Mouse (Mus musculus) liver, postnatal 0 days (tissue): ENCODE results near the gene Ndc1. TPM values are rescaled to one million over a fixed set of nuclear protein-coding genes. Genes with fewer than 3 reads are reported as not detected.
"Not testable (repeated sequence)": the region's sequence is repeated elsewhere in the genome, so short reads cannot be mapped to it uniquely, and the experiment has no call there.

Experiments
- ATAC-seq: fragments of 200-750 bp; cut with Nextera tagmentation; 2 replicates; pipeline ENCODE4 v1.8.0; 2017; ENCODE audit warnings: mild to moderate bottlenecking, moderate library complexity
- DNase-seq: peaks from one replicate; pipeline ENCODE4 v3.0.0-alpha.2; 2016
- H3K27ac ChIP-seq: fragments of 300-500 bp; sonication (generic); 2 replicates; pipeline ENCODE4 v1.5.1; 2014; ENCODE audit warnings: antibody characterized with exemption, moderate library complexity, mild to moderate bottlenecking, low read depth
- H3K27me3 ChIP-seq: fragments of 300-500 bp; sonication (generic); 2 replicates; pipeline ENCODE4 v1.6.1; 2014; ENCODE audit warnings: low read length, control low read depth, mixed read lengths; ENCODE audit not compliant: insufficient read depth
- H3K36me3 ChIP-seq: fragments of 300-500 bp; sonication (generic); replicated peaks from 2 replicates; pipeline ENCODE4 v1.6.1; 2014; ENCODE audit warnings: mild to moderate bottlenecking, control low read depth, low read length, moderate library complexity, mixed read lengths; ENCODE audit not compliant: insufficient read depth
- H3K4me1 ChIP-seq: fragments of 300-500 bp; sonication (generic); 2 replicates; pipeline ENCODE4 v1.6.1; 2014; ENCODE audit warnings: antibody characterized with exemption, mild to moderate bottlenecking, control low read depth; ENCODE audit not compliant: insufficient read depth
- H3K4me2 ChIP-seq: fragments of 300-500 bp; sonication (generic); 2 replicates; pipeline ENCODE4 v1.6.1; 2014; ENCODE audit warnings: low read depth, mild to moderate bottlenecking, low read length, moderate library complexity, mixed read lengths
- H3K4me3 ChIP-seq: fragments of 300-500 bp; sonication (generic); 2 replicates; pipeline ENCODE4 v1.5.1; 2014; ENCODE audit warnings: low read depth, low read length
- H3K9ac ChIP-seq: fragments of 300-500 bp; sonication (generic); replicated peaks from 2 replicates; pipeline ENCODE4 v1.6.1; 2014; ENCODE audit warnings: mild to moderate bottlenecking, moderate library complexity
- H3K9me3 ChIP-seq: fragments of 300-500 bp; sonication (generic); 2 replicates; pipeline ENCODE4 v1.6.1; 2016; ENCODE audit warnings: mild to moderate bottlenecking, control low read depth, low read length, mixed read lengths
- CTCF ChIP-seq: sonication (generic); IDR thresholded peaks from 2 replicates; pipeline ENCODE4 v1.5.1; 2016; ENCODE audit warnings: antibody characterized with exemption, low read depth
- EP300 ChIP-seq: IDR thresholded peaks from 2 replicates; pipeline ENCODE4 v1.6.1; 2016; ENCODE audit warnings: antibody characterized with exemption, low read depth, mild to moderate bottlenecking
- WGBS: fragments of 180-500 bp; shearing (Covaris S2); extraction: QIAGEN DNeasy Blood & Tissue Kit; methylation state at CpG from one replicate; pipeline ENCODE4 v1.1.7; 2014; ENCODE audit not compliant: insufficient replicate concordance; 5-methylcytosine and 5-hydroxymethylcytosine counted together
- polyA plus RNA-seq: library from polyadenylated mRNA; unstranded; fragments of >200 nt; fragmentation: Nextera tagmentation; extraction: Ambion mirVana; gene quantifications from 2 replicates; pipeline ENCODE4 v1.2.1, GENCODE M21; 2015

Gene Ndc1
- polyA plus RNA-seq, 1 experiment from 2014 or later: 8.9 TPM

DNA sequence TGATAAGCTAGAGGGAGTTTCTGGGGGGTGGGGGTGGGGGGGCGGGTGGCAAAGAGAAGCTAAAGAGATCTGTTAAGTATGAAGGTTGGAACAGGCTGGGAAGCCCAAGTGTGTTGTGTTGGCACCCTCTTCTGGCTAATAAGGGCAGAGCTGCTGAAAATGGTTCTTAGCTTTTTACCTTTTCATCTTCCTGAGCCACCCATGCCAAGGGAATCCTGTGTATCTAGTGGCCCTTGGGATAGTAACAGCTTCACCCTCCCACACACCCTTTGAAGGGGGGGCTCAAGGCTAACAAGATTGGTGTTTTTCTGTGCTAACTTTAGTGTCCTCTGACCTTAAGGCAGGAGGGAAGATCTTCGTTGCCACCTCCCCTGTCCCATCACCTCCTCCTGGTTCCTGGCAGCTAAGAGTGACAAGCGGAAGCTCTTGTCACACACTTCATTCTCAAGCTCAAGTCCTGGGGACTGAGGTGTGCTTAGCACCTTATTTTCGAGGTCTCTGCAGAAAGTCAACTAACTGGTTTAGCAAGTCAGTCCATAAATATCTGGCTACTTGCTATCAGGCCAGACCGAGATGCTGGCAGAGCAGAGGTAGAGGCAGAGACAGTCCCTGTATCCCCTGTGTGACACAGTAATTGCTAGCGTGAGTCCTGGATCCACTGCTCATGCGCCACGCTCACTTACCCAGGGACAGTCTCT, 18.1 kb upstream of the Ndc1 start:
- ATAC-seq (peak; percentile 30; the same call in 1 of the 2 replicates), DNase-seq (peak; percentile 23)
- no peak overlapping the region for H3K4me2 ChIP-seq

DNA sequence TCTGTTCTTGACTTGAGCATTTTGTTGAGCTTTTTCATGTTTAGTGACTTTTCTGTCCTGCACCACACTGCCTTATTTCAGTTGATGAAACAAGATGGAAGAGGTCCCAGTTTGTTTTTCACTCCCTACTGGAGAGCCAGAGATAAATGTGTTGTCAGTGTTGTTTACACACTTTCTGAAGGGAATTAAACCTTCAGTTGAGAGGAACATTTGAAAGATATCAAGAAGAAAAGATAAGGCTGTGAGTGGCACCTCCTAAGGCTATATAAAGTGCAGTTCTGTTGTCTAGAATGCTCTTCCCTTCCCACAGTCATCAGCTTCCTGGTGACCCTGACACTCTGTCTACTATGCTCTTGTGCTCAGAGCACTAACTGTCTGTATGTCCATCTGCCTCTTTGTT, 16.2 kb upstream of the Ndc1 start:
- no peaks in the 10 kb centered on the region for H3K9me3 ChIP-seq
- H3K9ac ChIP-seq: no peak overlapping the region
- H3K4me3 ChIP-seq: no peak overlapping the region
- no peak for ATAC-seq
- H3K4me1 ChIP-seq: no peaks in the 10 kb centered on the region
- H3K4me2 ChIP-seq: no peak overlapping the region
- TF ChIP-seq EP300: no peak
- TF ChIP-seq CTCF: no peak
- peaks cover 13% of the 10 kb centered on the region; the same call in 1 of the 2 replicates for H3K36me3 ChIP-seq
- H3K27me3 ChIP-seq: no peaks in the 10 kb centered on the region
- no peak for DNase-seq
- no peak overlapping the region for H3K27ac ChIP-seq

More for the DNA sequence above, 18.1 kb upstream of the Ndc1 start:
- no peak overlapping the region for H3K4me3 ChIP-seq
- H3K4me1 ChIP-seq: no peaks in the 10 kb centered on the region
- 73% methylated on average over 8 of the region's 8 CpGs for WGBS
- H3K27me3 ChIP-seq: no peaks in the 10 kb centered on the region
- peaks cover 18% of the 10 kb centered on the region; the same call in 1 of the 2 replicates for H3K36me3 ChIP-seq
- H3K9ac ChIP-seq: no peak overlapping the region
- H3K27ac ChIP-seq: no peak overlapping the region
- no peaks in the 10 kb centered on the region for H3K9me3 ChIP-seq
- TF ChIP-seq CTCF: peak; percentile 73
- no peak for TF ChIP-seq EP300

DNA sequence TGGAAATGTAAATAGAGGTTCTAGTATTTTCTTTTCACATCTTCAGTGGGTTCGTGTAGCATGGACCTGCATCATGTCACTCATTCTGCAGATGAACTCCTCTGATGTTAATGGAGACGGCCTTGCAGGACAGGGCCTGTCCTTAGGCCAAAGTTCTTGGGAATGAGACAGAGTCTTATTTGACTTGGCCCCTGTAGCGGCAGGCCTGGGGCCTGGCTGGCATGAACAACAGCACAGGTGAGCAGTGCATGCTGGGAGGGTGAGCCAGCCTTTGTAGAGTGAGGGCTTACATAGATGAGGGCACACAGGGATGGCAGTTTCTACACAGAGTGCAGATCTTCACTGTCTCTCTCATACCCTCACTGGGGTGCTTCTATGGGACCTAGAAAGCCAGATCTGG, 14.0 kb upstream of the Ndc1 start:
- H3K27ac ChIP-seq: no peak overlapping the region
- no peak overlapping the region for H3K4me2 ChIP-seq
- 76% methylated on average over 3 of the region's 3 CpGs for WGBS
- no peaks in the 10 kb centered on the region for H3K27me3 ChIP-seq
- H3K9ac ChIP-seq: no peak overlapping the region
- no peak for DNase-seq
- no peak for TF ChIP-seq EP300
- no peak for TF ChIP-seq CTCF
- H3K9me3 ChIP-seq: no peaks in the 10 kb centered on the region
- H3K36me3 ChIP-seq: peaks cover 17% of the 10 kb centered on the region; the same call in 1 of the 2 replicates
- peak; percentile 71 for ATAC-seq
- H3K4me1 ChIP-seq: no peaks in the 10 kb centered on the region
- no peak overlapping the region for H3K4me3 ChIP-seq

DNA sequence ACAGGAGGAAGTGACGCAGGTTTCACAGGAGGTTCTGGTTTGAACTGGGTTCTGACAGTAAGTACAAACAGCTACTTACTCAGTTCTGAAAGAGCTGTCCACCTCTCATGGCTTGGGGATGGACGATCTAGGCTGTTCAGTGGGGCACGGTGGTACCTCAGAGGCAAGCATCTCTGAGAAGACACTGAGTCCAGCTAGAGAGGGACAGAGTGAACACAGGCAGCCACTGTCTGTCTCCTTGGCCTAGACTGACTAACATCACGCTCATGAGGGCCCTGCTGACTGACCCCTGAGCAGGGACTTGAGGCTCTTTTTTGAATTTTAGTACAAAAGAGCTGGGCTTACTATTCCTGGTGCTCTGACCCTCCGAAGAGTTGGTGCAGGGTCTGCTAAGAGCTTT, 13.5 kb upstream of the Ndc1 start:
- H3K27ac ChIP-seq: no peak overlapping the region
- no peaks in the 10 kb centered on the region for H3K27me3 ChIP-seq
- no peak overlapping the region for H3K4me3 ChIP-seq
- H3K9ac ChIP-seq: no peak overlapping the region
- no peaks in the 10 kb centered on the region for H3K4me1 ChIP-seq
- 76% methylated on average over 5 of the region's 5 CpGs for WGBS
- DNase-seq (no peak), ATAC-seq (no peak)
- no peaks in the 10 kb centered on the region for H3K9me3 ChIP-seq
- TF ChIP-seq EP300: no peak
- peaks cover 17% of the 10 kb centered on the region; the same call in 1 of the 2 replicates for H3K36me3 ChIP-seq
- H3K4me2 ChIP-seq: no peak overlapping the region

DNA sequence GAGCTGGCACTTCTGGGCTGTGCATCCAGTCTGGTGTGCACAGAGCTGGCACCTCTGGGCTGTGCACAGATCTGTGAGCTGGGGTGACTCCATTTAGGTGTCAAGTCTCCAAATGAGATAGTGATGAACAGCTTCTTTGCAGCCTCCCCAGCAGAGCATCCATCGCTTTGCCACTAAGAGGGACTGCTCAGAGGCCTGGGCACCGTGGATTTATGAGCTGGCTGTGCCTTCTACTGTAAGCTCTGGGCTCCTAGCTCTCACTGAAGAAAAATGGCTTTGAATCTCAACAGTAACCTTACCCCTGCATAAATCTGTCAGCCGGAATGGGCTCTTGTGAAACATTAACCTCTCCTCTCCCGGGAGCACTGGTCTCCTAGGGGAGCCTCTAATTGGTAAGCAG, 13.0 kb upstream of the Ndc1 start:
- WGBS: 53% methylated on average over 4 of the region's 4 CpGs
- TF ChIP-seq EP300 (no peak), CTCF (no peak)

DNA sequence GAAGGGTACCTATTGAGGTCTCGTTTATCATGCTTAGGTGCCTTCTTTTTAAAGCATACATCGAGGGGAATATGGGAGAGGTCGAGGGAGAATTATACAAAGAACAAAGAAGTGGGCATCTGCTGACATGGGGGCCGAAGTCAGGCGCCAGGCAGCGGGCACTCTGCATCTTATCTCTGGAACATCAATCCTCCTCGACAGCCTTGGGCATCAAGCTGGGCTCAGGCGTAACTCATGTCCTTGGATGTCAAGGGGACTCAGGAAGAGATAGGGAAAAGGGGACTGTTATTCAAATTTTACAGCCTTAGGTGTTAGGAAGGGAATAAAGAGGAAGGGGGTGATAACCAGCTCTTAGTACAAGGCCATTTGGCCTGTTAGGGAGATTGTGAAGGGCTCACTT, 10.4 kb upstream of the Ndc1 start:
- not testable (repeated sequence) for H3K9ac ChIP-seq, ATAC-seq, DNase-seq, H3K4me3 ChIP-seq, H3K9me3 ChIP-seq, H3K4me1 ChIP-seq, H3K27me3 ChIP-seq, H3K4me2 ChIP-seq, H3K27ac ChIP-seq
- 0 out of 2 replicates have a peak, but pooled peaks cover 10% of the 10 kb centered on the region for H3K36me3 ChIP-seq
- 62% methylated on average over 8 of the region's 8 CpGs for WGBS

More for the DNA sequence above, 13.0 kb upstream of the Ndc1 start:
- Histone ChIP-seq H3K36me3 (peaks cover 20% of the 10 kb centered on the region; the same call in 1 of the 2 replicates), H3K9me3 (no peaks in the 10 kb centered on the region), H3K27me3 (no peaks in the 10 kb centered on the region), H3K9ac (no peak overlapping the region), H3K4me1 (no peaks in the 10 kb centered on the region), H3K27ac (no peak overlapping the region), H3K4me3 (no peak overlapping the region), H3K4me2 (no peak overlapping the region)
- ATAC-seq (no peak), DNase-seq (no peak)
